Mouse (Mus musculus): ENCODE results near the gene Gsdma.
"Not testable (repeated sequence)": the region's sequence is repeated elsewhere in the genome, so short reads cannot be mapped to it uniquely, and the experiment has no call there.

Gsdma gene

GRCm38 (mm10) chr11:98664091-98664490 is at the start of gene Gsdma:
TSS of gene Gsdma (plus strand) at chr11:98664351.
- in situ Hi-C loops (cut with MboI; ENCODE audit: low sequenced_read_pairs): no loop called here

GRCm38 (mm10) chr11:98620791-98621190 is 43.4 kb upstream of the Gsdma start:
- in situ Hi-C loops (cut with MboI; ENCODE audit: low sequenced_read_pairs): no loop called here

GRCm38 (mm10) chr11:98623981-98624380 is 40.2 kb upstream of the Gsdma start:
- in situ Hi-C loops (cut with MboI; ENCODE audit: low sequenced_read_pairs): not testable (repeated sequence)

- in situ Hi-C loops (cut with MboI; ENCODE audit: low sequenced_read_pairs): not testable (repeated sequence)
Observed at GRCm38 (mm10) chr11:98624381-98624780, 39.8 kb upstream of the Gsdma start.

- in situ Hi-C loops (cut with MboI; ENCODE audit: low sequenced_read_pairs): no loop called here
Observed at GRCm38 (mm10) chr11:98625611-98626410, 38.3 kb upstream of the Gsdma start, which contains the start of the genes Gm12355 and Gsdma3. TSS of gene Gm12355 (minus strand) at chr11:98625661. TSS of gene Gsdma3 (plus strand) at chr11:98626360.

GRCm38 (mm10) chr11:98628706-98629105 is 35.4 kb upstream of the Gsdma start:
- in situ Hi-C loops (cut with MboI; ENCODE audit: low sequenced_read_pairs): no loop called here

- in situ Hi-C loops (cut with MboI; ENCODE audit: low sequenced_read_pairs): no loop called here
Observed at GRCm38 (mm10) chr11:98630646-98631045, 33.5 kb upstream of the Gsdma start.

GRCm38 (mm10) chr11:98635312-98635970 is 28.7 kb upstream of the Gsdma start:
- in situ Hi-C loops (cut with MboI; ENCODE audit: low sequenced_read_pairs): not testable (repeated sequence)

- in situ Hi-C loops (cut with MboI; ENCODE audit: low sequenced_read_pairs): no loop called here
Observed at GRCm38 (mm10) chr11:98637501-98637900, 26.6 kb upstream of the Gsdma start.

- in situ Hi-C loops (cut with MboI; ENCODE audit: low sequenced_read_pairs): no loop called here
Observed at GRCm38 (mm10) chr11:98640091-98640490, 24.1 kb upstream of the Gsdma start.

- in situ Hi-C loops (cut with MboI; ENCODE audit: low sequenced_read_pairs): no loop called here
Observed at GRCm38 (mm10) chr11:98644757-98645156, 19.4 kb upstream of the Gsdma start.

- in situ Hi-C loops (cut with MboI; ENCODE audit: low sequenced_read_pairs): no loop called here
Observed at GRCm38 (mm10) chr11:98645946-98646345, 18.2 kb upstream of the Gsdma start.

- in situ Hi-C loops (cut with MboI; ENCODE audit: low sequenced_read_pairs): no loop called here
Observed at GRCm38 (mm10) chr11:98646459-98646858, 17.7 kb upstream of the Gsdma start, which contains the start of gene Gsdma2. TSS of gene Gsdma2 (plus strand) at chr11:98646759.

GRCm38 (mm10) chr11:98655076-98655475 is 9.1 kb upstream of the Gsdma start:
- in situ Hi-C loops (cut with MboI; ENCODE audit: low sequenced_read_pairs): not testable (repeated sequence)

GRCm38 (mm10) chr11:98660517-98660916 is 3.6 kb upstream of the Gsdma start:
- in situ Hi-C loops (cut with MboI; ENCODE audit: low sequenced_read_pairs): no loop called here

- in situ Hi-C loops (cut with MboI; ENCODE audit: low sequenced_read_pairs): no loop called here
Observed at GRCm38 (mm10) chr11:98668984-98669383, 4.8 kb downstream of the Gsdma start.

GRCm38 (mm10) chr11:98671284-98671815 is 7.2 kb downstream of the Gsdma start:
- in situ Hi-C loops (cut with MboI; ENCODE audit: low sequenced_read_pairs): no loop called here

GRCm38 (mm10) chr11:98671857-98672256 is 7.7 kb downstream of the Gsdma start:
- in situ Hi-C loops (cut with MboI; ENCODE audit: low sequenced_read_pairs): no loop called here

- in situ Hi-C loops (cut with MboI; ENCODE audit: low sequenced_read_pairs): no loop called here
Observed at GRCm38 (mm10) chr11:98672482-98672881, 8.3 kb downstream of the Gsdma start.

- in situ Hi-C loops (cut with MboI; ENCODE audit: low sequenced_read_pairs): not testable (repeated sequence)
Observed at GRCm38 (mm10) chr11:98673136-98673535, 9.0 kb downstream of the Gsdma start.

GRCm38 (mm10) chr11:98675829-98676363 is 11.7 kb downstream of the Gsdma start:
- in situ Hi-C loops (cut with MboI; ENCODE audit: low sequenced_read_pairs): no loop called here
